Mouse (Mus musculus): ENCODE measurements at regions not wholly inside any gene's neighbourhood (a gene's known extent, or its start where the extent isn't known, plus 50 kb on each side); places are given as distances from the start of the nearest gene placed in this dataset.

- DNase-seq = no peak
- intact Hi-C loops (cut with DNase I; ENCODE audit: low total_unique reads) = no loop called here
These were observed 85.0 kb downstream of the Arl4a start for GRCm38 (mm10) chr12:39952854-39953253.

DNA sequence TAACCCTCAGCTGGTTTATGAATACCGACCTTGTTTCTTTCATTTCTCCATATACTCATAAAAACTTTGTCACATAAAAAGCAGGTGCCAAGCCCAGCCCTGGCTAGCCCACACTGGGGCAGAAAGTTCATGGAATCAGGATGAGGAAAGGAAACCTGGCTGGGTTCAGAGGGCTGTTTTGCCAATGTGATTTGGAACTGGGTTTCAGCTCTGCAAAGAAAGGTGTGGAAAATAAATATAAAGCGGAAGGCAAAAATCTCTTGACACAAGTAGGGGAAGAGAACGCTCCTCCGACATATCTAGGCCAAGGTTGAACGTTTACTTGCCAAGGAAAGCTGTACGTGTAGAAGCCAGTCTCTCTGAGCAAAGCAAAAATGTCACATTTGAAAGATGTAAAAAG lies 85.9 kb downstream of the Arl4a start:
- intact Hi-C loops (cut with DNase I; ENCODE audit: low total_unique reads) = no loop called here

DNA sequence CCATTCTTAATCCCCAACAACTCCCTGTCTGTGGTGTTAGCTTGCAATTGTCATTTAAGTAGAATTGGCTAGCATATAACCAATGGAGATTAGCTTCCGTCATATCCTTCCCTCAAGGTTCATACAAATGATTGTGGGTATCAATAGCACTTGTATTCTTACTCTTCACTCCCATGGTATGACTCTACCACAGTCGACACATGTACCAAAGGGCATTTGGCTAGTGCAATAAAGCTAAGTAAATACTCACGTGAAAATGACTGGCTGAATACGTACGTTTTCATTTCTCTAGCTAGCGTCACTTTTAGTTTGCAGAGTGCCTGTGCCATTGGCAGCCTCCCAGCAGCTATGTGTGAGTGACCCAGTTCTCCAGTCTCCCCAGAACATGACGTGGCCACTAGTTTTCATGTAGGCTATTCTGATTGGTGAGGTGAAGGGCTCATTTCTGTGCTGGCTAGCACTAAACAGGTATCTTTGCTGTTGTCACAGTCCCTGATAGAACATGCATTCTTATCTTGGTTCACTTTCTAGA lies 87.5 kb downstream of the Arl4a start:
- no peak for DNase-seq
- intact Hi-C loops (cut with DNase I; ENCODE audit: low total_unique reads) = no loop called here

More for the DNA sequence above, 85.9 kb downstream of the Arl4a start:
- DNase-seq = no peak

DNA sequence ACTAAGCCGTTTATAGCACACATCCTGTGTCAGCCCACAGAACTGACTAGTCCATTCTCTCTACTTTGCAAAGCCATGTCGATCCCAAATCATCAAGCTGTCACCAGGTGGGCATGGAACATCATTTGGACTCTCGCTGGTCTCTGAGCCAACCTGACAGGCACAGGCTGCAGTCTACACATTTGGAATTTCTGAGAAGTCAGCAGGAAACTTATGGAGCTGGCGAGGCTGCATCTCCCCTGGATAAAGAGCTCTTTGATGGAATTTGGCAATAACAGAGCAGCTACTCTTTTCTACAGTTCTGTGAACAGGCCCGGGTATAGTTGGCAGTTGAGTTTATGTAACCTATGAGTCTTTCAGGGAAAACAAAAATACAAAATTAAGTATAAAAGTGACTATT lies 94.9 kb downstream of the Arl4a start:
- intact Hi-C loops (cut with DNase I; ENCODE audit: low total_unique reads) = no loop called here
- no peak for DNase-seq

GRCm38 (mm10) chr12:39941162-39941561 lies 96.7 kb downstream of the Arl4a start:
- intact Hi-C loops (cut with DNase I; ENCODE audit: low total_unique reads) = no loop called here

DNA sequence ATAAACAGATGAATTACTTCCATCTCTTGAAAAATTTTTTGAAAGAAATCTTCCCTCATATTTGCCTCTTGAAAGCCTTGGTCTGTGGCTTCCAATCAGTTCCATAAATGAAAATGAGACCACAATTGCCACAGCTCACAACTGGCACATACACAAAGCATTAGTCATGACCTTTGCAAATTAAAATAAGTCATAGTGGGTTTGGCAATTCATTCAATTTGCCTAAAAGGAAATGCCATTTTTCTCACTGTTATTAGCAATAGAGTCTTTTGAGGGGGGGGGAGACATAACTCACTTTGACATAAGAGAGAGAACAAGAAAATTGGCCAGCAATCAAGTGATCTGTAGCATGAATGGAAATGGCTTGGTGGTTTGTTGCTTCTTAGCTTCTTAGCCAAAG lies 98.8 kb downstream of the Arl4a start:
- no peak for DNase-seq
- intact Hi-C loops (cut with DNase I; ENCODE audit: low total_unique reads) = no loop called here

More at GRCm38 (mm10) chr12:39941162-39941561, 96.7 kb downstream of the Arl4a start:
- DNase-seq = no peak

DNA sequence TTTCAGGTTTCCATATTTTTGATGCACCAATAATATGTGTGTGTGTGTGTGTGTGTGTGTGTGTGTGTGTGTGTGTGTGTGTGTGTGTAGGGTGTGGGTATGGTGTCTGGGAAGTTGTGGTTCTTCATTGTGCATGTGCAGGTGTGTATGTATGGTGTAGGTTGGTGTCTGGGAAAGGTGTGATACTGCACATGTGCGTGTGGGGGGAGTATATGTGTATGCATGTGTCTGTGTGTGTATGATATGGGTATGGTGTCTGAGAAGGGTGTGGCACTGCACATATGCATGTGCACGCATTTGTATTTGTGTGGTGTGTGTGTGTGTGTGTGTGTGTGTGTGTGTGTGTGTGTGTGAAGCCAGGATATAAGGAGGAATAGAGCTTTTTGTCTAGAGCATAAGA lies 99.6 kb downstream of the Arl4a start:
- DNase-seq = no peak

GRCm38 (mm10) chr12:39936331-39936730 lies 101.5 kb downstream of the Arl4a start:
- intact Hi-C loops (cut with DNase I; ENCODE audit: low total_unique reads) = no loop called here
- DNase-seq = no peak

More for the DNA sequence above, 99.6 kb downstream of the Arl4a start:
- intact Hi-C loops (cut with DNase I; ENCODE audit: low total_unique reads) = no loop called here

- no peak for DNase-seq
- intact Hi-C loops (cut with DNase I; ENCODE audit: low total_unique reads) = no loop called here
These were observed 102.0 kb downstream of the Arl4a start for GRCm38 (mm10) chr12:39935775-39936174.

- no peak for DNase-seq
- intact Hi-C loops (cut with DNase I; ENCODE audit: low total_unique reads) = no loop called here
These were observed 102.9 kb downstream of the Arl4a start for GRCm38 (mm10) chr12:39934877-39935276.

DNA sequence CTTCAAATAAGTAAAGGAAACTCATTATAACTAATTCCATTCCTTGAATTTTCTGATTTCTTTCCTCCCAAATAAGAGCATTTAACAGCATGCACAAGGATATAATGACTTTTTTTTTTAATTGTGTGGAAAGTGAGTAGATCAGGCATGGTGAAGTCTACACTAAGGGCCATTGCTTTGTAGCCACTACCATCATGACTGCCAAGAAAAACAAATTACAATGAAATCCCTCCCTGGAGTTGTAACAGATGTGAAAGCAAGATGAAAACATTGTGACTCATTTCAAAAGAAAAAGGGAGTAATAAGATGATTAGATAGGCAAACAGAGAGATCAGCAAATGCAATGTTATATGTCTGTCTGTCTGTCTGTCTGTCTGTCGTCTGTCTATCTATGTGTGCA lies 106.6 kb downstream of the Arl4a start:
- DNase-seq = no peak
- intact Hi-C loops (cut with DNase I; ENCODE audit: low total_unique reads) = no loop called here

- intact Hi-C loops (cut with DNase I; ENCODE audit: low total_unique reads) = no loop called here
- no peak for DNase-seq
These were observed 109.9 kb downstream of the Arl4a start for GRCm38 (mm10) chr12:39927902-39928301.

DNA sequence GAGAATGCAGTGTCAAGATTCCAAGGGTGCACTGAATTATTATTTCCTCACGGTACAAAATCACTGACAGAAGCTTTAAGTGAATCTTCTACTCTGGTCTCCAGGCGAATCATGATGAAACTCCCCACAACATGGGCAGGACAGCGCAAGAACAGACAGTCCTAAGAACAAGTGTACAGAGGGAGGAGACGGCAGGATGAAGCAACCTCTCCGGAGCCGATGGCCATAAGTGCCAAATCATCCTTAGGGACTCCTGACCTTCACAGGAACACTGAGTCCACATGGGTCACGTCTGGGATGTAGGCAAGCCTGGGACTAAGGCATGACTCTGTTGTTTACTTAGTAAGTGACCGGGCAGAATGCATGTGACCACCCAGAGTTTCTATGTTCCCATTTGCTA lies 110.8 kb downstream of the Arl4a start:
- no peak for DNase-seq
- intact Hi-C loops (cut with DNase I; ENCODE audit: low total_unique reads) = no loop called here

GRCm38 (mm10) chr12:39921481-39921880 lies 116.3 kb downstream of the Arl4a start:
- no peak for DNase-seq
- intact Hi-C loops (cut with DNase I; ENCODE audit: low total_unique reads) = no loop called here

DNA sequence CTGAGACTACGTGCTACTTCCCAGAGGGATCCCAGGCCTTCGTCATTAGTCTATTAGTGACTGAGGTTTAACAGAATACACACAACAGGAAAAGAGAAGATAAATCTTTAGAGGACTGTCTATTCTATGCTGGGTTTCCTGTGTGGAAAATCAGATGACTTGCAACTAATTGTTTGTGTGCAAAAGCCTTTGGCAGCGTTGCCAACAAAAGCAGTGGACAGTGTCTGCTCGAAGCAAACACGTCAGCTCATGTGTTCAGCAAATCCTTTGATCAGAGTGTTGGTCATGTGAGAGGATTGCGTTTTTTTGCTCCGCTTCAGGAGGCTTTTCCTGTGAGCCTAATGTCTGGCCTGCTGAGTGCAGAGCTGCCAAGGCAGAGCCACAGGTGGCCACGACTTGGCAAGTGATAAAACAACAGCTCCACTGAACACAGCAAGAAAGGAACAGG lies 117.3 kb downstream of the Arl4a start:
- intact Hi-C loops (cut with DNase I; ENCODE audit: low total_unique reads) = no loop called here
- DNase-seq = peak; percentile 13

DNA sequence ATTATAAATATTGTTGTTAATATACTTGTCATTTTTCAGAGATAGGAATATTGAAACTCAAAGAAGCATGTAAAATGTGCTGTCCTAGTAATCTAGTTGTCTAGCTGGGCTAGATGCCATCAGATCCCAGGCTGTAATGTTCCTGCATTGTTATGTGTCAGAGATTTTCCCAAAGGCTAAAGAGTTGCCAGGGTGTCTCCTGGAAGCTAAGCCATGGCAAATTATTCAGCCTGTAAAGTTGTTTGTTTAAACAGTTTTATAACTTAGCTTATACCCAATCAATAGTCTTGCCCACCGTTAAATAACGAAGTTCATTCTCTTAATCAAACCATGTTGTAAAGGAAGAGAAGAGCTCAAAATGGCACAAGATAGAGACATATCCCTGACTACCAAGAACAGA lies 117.9 kb downstream of the Arl4a start:
- DNase-seq = no peak
- intact Hi-C loops (cut with DNase I; ENCODE audit: low total_unique reads) = no loop called here

DNA sequence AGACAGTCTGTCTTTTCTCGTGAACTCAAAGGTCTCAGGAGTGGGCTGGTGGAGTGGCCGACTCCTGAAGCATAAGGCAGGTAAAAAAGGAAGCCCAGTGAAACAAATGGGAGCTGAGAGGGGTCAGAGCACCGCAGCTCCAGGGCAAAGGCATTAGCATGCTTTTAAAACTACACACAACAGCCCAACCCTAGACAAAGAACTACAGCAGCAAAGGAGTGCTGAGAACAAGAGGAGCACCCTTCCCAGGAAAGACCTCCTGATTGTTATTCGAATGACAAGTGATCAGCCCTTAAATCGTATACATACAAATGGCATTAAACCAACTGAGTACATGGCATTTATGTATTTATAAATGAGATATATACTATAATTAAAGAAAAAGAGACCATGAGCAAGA lies 149.3 kb downstream of the Arl4a start:
- intact Hi-C loops (cut with DNase I; ENCODE audit: low total_unique reads) = no loop called here

GRCm38 (mm10) chr12:39885366-39885765 lies 152.5 kb downstream of the Arl4a start:
- intact Hi-C loops (cut with DNase I; ENCODE audit: low total_unique reads) = no loop called here
- no peak for DNase-seq

More for the DNA sequence above, 149.3 kb downstream of the Arl4a start:
- DNase-seq = no peak

- DNase-seq = no peak
- intact Hi-C loops (cut with DNase I; ENCODE audit: low total_unique reads) = no loop called here
These were observed 157.5 kb downstream of the Arl4a start for GRCm38 (mm10) chr12:39880309-39880708.

GRCm38 (mm10) chr12:39873917-39874316 lies 163.9 kb downstream of the Arl4a start:
- DNase-seq = no peak
- intact Hi-C loops (cut with DNase I; ENCODE audit: low total_unique reads) = no loop called here

- intact Hi-C loops (cut with DNase I; ENCODE audit: low total_unique reads) = no loop called here
- no peak for DNase-seq
These were observed 176.0 kb downstream of the Arl4a start for GRCm38 (mm10) chr12:39861797-39862196.

DNA sequence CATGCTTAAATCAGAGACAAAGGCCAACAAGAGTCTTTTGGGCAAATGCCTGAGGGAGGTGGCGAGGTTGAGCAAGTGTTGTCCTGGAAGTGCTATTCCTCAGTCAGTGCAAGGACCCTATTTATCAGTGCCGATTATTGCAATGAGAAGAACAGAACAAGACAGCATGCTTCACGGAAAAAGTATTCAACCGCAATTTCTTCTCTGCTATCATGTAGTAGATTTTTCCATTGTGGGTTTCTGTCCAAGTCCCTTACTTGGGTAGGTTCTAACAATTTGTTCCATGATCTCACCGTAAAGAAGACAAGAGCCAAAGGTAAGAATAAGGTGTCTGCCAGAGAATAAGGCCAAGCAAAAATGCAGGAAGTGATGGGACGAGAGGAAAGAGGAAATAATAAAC lies 186.2 kb downstream of the Arl4a start:
- no peak for DNase-seq
- intact Hi-C loops (cut with DNase I; ENCODE audit: low total_unique reads) = no loop called here
